Mouse (Mus musculus) CD4-positive, CD25-positive, alpha-beta regulatory T cell, adult 9 weeks (primary cell): Measurements from ENCODE around the gene Mtmr11. TPM values are rescaled to one million over a fixed set of nuclear protein-coding genes. Genes with fewer than 3 reads are reported as not detected.

ENCODE experiments used
- polyA plus RNA-seq: library from polyadenylated mRNA; unstranded; fragments of 100-300 nt; shearing (Covaris generic); gene quantifications from one replicate; pipeline ENCODE4 v1.2.1, GENCODE M21; 2017

Mtmr11 gene
- 4.4 TPM for polyA plus RNA-seq

DNA sequence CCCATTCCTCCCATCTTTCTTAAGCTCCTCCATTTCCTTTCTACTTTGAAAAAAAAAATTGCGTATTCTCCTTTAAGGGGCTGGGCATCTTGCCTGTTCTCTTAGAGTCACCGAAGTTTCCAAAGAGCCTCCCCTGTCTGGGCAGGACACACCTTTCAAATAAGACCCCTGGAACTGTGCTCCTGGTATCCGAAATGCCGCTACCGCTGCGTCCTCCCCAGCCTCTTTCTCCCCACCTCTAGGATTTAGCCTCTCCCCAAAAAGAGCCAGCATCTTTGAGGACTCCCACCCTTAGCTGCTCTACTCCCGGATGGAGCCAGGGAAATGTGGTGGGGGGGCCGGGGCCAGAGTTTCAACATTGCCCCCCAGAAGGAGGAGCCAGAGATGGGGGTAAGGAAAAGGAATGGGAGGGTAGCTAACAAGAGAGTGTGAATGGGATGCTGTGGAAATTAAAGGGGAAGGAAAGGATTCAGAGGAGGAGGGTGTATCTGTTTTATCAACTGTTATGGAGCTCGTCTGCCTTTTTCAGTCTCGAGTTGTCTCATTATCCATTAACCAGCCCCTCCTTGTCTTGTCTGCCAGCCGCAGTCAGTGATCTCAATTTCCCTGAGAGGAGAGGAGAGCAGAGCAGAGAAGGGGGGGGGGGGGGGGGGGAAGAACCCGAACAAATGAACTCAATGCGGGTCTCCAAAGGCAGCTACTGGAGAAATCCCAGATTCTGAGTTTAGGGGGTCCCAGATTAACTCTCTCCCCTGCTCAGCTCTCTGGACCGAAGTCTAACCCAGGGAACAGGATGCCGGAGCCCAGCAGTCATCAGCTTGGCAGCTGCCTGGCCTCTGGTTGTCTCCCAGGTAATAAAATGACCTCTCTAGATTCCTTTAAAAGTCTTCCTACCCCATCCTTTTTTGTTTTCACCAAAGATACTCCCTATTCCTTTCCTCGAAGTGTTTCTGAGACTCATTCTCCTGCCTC lies at the start of gene Mtmr11:
TSS of gene Mtmr11 (plus strand) at position 136 of the 972 bp plus-strand sequence.

DNA sequence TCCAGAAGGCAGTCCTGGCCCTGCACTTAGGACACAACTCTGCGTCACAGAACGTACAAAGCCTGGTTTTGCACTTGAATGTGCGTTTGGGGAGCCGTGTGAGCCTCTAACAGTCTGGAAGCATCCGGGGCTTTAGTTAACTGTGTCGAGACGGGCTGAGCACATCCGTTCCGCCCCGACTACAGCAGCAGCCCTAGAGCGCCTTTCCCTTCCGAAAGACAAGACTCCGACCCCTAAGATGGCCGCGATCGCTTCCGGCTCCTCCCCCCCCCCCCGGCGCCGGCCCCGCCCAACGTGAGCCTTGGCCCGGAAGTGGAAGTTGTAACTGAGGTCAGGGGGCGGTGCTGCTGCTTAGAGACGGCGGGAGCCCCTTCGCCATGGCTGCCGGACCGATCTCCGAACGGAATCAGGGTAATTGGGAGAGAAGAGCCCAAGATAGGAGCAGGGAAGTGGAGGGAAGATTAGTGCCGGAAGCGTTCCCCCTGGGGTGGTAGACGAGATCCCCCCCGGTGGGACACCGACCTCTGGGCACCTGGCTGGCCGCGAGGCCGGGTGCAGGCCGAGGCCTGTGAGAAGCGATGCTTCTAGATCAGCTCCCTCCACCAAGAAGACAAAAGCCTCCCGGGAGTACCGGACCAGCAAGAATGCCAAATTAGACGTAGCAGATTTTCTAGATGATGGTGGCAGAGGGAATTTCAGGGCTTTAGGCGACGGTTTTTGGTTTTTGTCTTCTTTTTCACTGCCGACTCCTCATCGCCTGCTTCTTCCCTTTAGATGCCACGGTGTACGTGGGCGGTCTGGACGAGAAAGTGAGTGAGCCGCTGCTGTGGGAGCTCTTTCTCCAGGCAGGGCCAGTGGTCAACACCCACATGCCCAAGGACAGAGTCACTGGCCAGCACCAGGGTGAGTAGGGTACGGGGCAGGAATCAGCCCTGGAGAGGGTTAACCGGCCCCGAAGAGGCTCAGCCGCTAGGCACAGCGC lies 10.7 kb downstream of the Mtmr11 start, which contains the start of gene Sf3b4:
TSS of gene Sf3b4 (plus strand) at position 136 of the 982 bp plus-strand sequence.

DNA sequence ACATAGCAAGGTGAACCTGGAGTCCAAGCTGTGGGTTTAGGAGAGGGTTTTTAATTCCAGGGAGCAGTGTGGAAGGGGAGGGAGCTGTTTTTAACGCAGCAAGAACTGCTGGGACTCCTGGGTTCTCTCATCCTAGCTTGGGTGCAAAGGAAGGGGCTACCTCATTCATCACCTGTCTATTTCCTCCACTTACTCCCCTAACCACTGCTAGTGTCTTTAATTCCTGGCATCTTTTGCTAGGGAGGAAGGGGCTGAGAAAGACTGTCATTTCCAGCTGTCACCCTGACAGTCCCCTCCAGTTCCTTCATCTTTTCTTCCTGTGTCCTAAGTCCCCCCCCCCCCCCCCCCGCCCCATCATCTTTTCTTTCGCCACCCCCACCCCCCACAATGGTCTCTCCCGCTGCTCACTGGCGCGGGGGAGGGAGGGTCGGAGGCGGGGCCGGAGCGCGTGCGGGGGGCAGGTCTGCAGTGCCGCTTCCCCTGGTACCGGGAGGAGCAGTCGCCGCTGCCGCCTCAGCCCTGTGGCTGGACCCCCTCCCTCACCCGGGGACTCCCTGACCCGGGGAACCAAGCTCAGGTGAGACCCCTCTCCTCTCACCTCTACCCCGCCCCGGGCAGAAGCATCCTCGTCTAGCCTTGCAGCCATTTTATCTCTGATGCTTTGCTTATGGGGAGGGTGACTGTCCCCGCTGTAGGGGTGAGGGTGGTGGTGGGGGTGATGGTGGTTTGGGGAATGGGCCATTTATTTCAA lies 19.1 kb downstream of the Mtmr11 start, which contains the start of gene Sv2a:
TSS of gene Sv2a (plus strand) at position 425 of the 751 bp plus-strand sequence.

GRCm38 (mm10) chr3:96219661-96220130 lies 57.9 kb downstream of the Mtmr11 start, which contains the start of the genes Bola1 and Hist2h2ab:
Bola1 (minus strand) TSS chr3:96219709.
Hist2h2ab (plus strand) TSS chr3:96219865.

DNA sequence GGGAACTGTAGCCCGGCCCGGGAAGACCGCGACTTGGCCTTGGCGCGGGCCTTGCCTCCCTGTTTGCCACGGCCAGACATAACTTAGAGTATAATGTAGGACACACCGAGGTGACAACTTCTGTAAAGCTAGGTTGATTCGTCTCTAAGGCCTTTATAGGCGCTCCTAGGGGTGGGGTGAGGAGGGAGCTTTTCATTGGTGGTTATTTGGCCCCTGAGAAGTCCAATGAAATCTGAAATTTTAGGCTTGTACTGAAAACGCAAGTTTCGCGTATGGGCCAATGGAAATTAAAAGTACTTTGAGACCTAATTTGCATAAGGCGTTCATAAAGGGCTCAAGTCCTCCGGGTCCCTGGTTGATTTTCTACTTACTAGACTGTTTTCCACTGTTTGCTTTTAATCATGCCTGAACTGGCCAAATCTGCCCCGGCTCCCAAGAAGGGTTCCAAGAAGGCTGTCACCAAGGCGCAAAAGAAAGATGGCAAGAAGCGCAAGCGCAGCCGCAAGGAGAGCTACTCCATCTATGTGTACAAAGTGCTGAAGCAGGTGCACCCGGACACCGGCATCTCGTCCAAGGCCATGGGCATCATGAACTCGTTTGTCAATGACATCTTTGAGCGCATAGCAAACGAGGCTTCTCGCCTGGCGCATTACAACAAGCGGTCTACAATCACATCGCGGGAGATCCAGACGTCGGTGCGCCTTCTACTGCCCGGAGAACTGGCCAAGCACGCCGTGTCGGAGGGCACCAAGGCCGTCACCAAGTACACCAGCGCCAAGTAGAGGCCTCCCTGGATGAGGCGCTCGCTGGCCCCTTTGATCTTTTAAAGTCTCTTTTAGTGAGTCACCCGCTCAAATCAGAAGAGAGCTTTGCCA lies 59.2 kb downstream of the Mtmr11 start, which contains the start of the genes Hist2h2ac and Hist2h2be:
TSS of gene Hist2h2ac (minus strand) at position 116 of the 875 bp plus-strand sequence.
TSS of gene Hist2h2be (plus strand) at position 355 of the 875 bp plus-strand sequence.

Other genes starting within 250 kb of the Mtmr11 start
- gene Anp32e, start 232.8 kb upstream of the Mtmr11 start, polyA plus RNA-seq: 233 TPM
- gene Plekho1, start 166.0 kb upstream of the Mtmr11 start, polyA plus RNA-seq: 7.7 TPM
- 33.7 TPM for gene Vps45, start 103.5 kb upstream of the Mtmr11 start, polyA plus RNA-seq
- gene Otud7b, start 57.5 kb upstream of the Mtmr11 start, polyA plus RNA-seq: 21.2 TPM
- 173 TPM for gene Sf3b4, start 10.3 kb downstream of the Mtmr11 start, polyA plus RNA-seq
- 5.8 TPM for gene Sv2a, start 19.1 kb downstream of the Mtmr11 start, polyA plus RNA-seq
- 36.5 TPM for gene Bola1, start 57.7 kb downstream of the Mtmr11 start, polyA plus RNA-seq
- gene Hist2h2ab, start 57.9 kb downstream of the Mtmr11 start, polyA plus RNA-seq: not detected
- gene Hist2h2ac, start 58.9 kb downstream of the Mtmr11 start, polyA plus RNA-seq: 4.9 TPM
- gene Hist2h2be, start 59.1 kb downstream of the Mtmr11 start, polyA plus RNA-seq: 4.0 TPM
- not detected for gene Hist2h3c2, start 77.1 kb downstream of the Mtmr11 start, polyA plus RNA-seq
- gene Hist2h2aa2, start 78.3 kb downstream of the Mtmr11 start, polyA plus RNA-seq: 24.7 TPM
- gene Hist2h2aa1, start 83.5 kb downstream of the Mtmr11 start, polyA plus RNA-seq: not detected
- not detected for gene Hist2h3c1, start 84.7 kb downstream of the Mtmr11 start, polyA plus RNA-seq
- 3.0 TPM for gene Hist2h4, start 101.3 kb downstream of the Mtmr11 start, polyA plus RNA-seq
- gene Hist2h3b, start 106.7 kb downstream of the Mtmr11 start, polyA plus RNA-seq: not detected
- 5.2 TPM for gene Hist2h2bb, start 107.7 kb downstream of the Mtmr11 start, polyA plus RNA-seq
- gene Fcgr1, start 132.0 kb downstream of the Mtmr11 start, polyA plus RNA-seq: not detected